Mouse (Mus musculus) MEL (cell line): ENCODE data around the gene Clk1. TPM values are rescaled to one million over a fixed set of nuclear protein-coding genes. Genes with fewer than 3 reads are reported as not detected.

Source experiments
- DNase-seq: peaks from one replicate; pipeline ENCODE4 v3.0.0; 2011; ENCODE audit warnings: low read depth, low spot score
- H3K27ac ChIP-seq: 2 replicates; pipeline ENCODE4 v1.5.1; 2012; ENCODE audit warnings: low read depth, mild to moderate bottlenecking, control low read depth, low read length, moderate library complexity; ENCODE audit not compliant: control insufficient read depth
- H3K27me3 ChIP-seq, 2 experiments: fragments of 150-350 bp in 1 of 2; sonication (generic) in 1 of 2; 2 replicates each; pipeline ENCODE4 v1.6.1; 2012; ENCODE audit warnings: low read length in 2 of 2, mild to moderate bottlenecking in 2 of 2, improper control_type of control experiment in 1 of 2, moderate library complexity in 1 of 2; ENCODE audit not compliant: insufficient read depth in 2 of 2, control insufficient read depth in 1 of 2
- H3K36me3 ChIP-seq, 2 experiments: 2 replicates each; pipeline ENCODE4 v1.6.1; 2012 to 2014; ENCODE audit warnings: low read length in 2 of 2, improper control_type of control experiment in 1 of 2, inconsistent platforms in 1 of 2, mild to moderate bottlenecking in 1 of 2; ENCODE audit not compliant: insufficient read depth in 2 of 2, control insufficient read depth in 1 of 2
- H3K4me1 ChIP-seq, 2 experiments: fragments of 150-350 bp in 1 of 2; sonication (generic) in 1 of 2; 2 replicates each; pipeline ENCODE4 v1.6.1; 2012; ENCODE audit warnings: low read length in 2 of 2, improper control_type of control experiment in 1 of 2, mild to moderate bottlenecking in 1 of 2; ENCODE audit not compliant: insufficient read depth in 2 of 2, control insufficient read depth in 1 of 2
- H3K4me3 ChIP-seq, 2 experiments: fragments of 150-350 bp in 1 of 2; sonication (generic) in 1 of 2; 2 replicates each; pipeline ENCODE4 v1.5.1; 2012; ENCODE audit warnings: low read depth in 2 of 2, low read length in 2 of 2, mild to moderate bottlenecking in 2 of 2, moderate library complexity in 2 of 2, control low read depth in 1 of 2, improper control_type of control experiment in 1 of 2; ENCODE audit not compliant: control insufficient read depth in 1 of 2, insufficient read depth in 1 of 2
- H3K79me2 ChIP-seq: 2 replicates; pipeline ENCODE4 v1.6.1; 2012; ENCODE audit warnings: mild to moderate bottlenecking, low read length, moderate library complexity; ENCODE audit not compliant: control insufficient read depth, poor library complexity, insufficient read depth
- H3K9ac ChIP-seq: 2 replicates; pipeline ENCODE4 v1.6.1; 2012; ENCODE audit warnings: low read depth, mild to moderate bottlenecking, control low read depth, low read length, moderate library complexity; ENCODE audit not compliant: control insufficient read depth, poor library complexity, severe bottlenecking
- H3K9me3 ChIP-seq: fragments of 150-350 bp; sonication (generic); replicated peaks from 2 replicates; pipeline ENCODE4 v1.6.1; 2012; ENCODE audit warnings: mild to moderate bottlenecking, low read length, improper control_type of control experiment, moderate library complexity; ENCODE audit not compliant: insufficient read depth
- BHLHE40 ChIP-seq: IDR thresholded peaks from 2 replicates; pipeline ENCODE4 v1.6.1; 2012; ENCODE audit warnings: low read depth, mild to moderate bottlenecking, inconsistent platforms, low read length, improper control_type of control experiment, borderline replicate concordance
- CHD1 ChIP-seq: IDR thresholded peaks from 2 replicates; pipeline ENCODE4 v1.6.1; 2012; ENCODE audit warnings: low read depth, mild to moderate bottlenecking, inconsistent platforms, low read length, improper control_type of control experiment
- CHD2 ChIP-seq: IDR thresholded peaks from 2 replicates; pipeline ENCODE4 v1.6.1; 2011; ENCODE audit warnings: low read length, improper control_type of control experiment
- CTCF ChIP-seq, 3 experiments: IDR thresholded peaks in 2 of 3; conservative IDR thresholded peaks in 1 of 3; 2 replicates each; pipeline ENCODE4 v1.5.1; 2011 to 2012; ENCODE audit warnings: low read length in 3 of 3, low read depth in 2 of 3, mild to moderate bottlenecking in 2 of 3, improper control_type of control experiment in 1 of 3, inconsistent platforms in 1 of 3, mixed read lengths in 1 of 3, moderate library complexity in 1 of 3; ENCODE audit not compliant: control insufficient read depth in 1 of 3, insufficient read depth in 1 of 3, poor library complexity in 1 of 3, severe bottlenecking in 1 of 3
- E2F4 ChIP-seq: IDR thresholded peaks from 2 replicates; pipeline ENCODE4 v1.6.1; 2011; ENCODE audit warnings: low read depth, low read length, improper control_type of control experiment, borderline replicate concordance
- ELF1 ChIP-seq: IDR thresholded peaks from 2 replicates; pipeline ENCODE4 v1.6.1; 2014; ENCODE audit warnings: low read depth, mild to moderate bottlenecking, inconsistent platforms, low read length, improper control_type of control experiment, moderate library complexity
- ETS1 ChIP-seq: IDR thresholded peaks from 2 replicates; pipeline ENCODE4 v1.6.1; 2012; ENCODE audit warnings: low read depth, mild to moderate bottlenecking, inconsistent platforms, low read length, improper control_type of control experiment, moderate library complexity
- GABPA ChIP-seq: IDR thresholded peaks from 2 replicates; pipeline ENCODE4 v1.6.1; 2012; ENCODE audit warnings: low read depth, mild to moderate bottlenecking, inconsistent platforms, low read length, improper control_type of control experiment, moderate library complexity
- HCFC1 ChIP-seq: IDR thresholded peaks from 2 replicates; pipeline ENCODE4 v1.6.1; 2012; ENCODE audit warnings: low read depth, mild to moderate bottlenecking, inconsistent platforms, low read length, improper control_type of control experiment, moderate library complexity
- JUND ChIP-seq: IDR thresholded peaks from 2 replicates; pipeline ENCODE4 v1.6.1; 2011; ENCODE audit warnings: low read depth, mild to moderate bottlenecking, improper control_type of control experiment, low read length
- MAFK ChIP-seq: IDR thresholded peaks from 2 replicates; pipeline ENCODE4 v1.6.1; 2011; ENCODE audit warnings: low read depth, mild to moderate bottlenecking, low read length, improper control_type of control experiment, borderline replicate concordance
- MAZ ChIP-seq: IDR thresholded peaks from 2 replicates; pipeline ENCODE4 v1.6.1; 2012; ENCODE audit warnings: low read depth, mild to moderate bottlenecking, inconsistent platforms, low read length, improper control_type of control experiment
- MEF2A ChIP-seq: IDR thresholded peaks from 2 replicates; pipeline ENCODE4 v1.6.1; 2014; ENCODE audit warnings: low read depth, mild to moderate bottlenecking, inconsistent platforms, low read length, improper control_type of control experiment; ENCODE audit not compliant: poor library complexity, insufficient replicate concordance, severe bottlenecking; ENCODE audit errors: extremely low read depth
- MXI1 ChIP-seq: IDR thresholded peaks from 2 replicates; pipeline ENCODE4 v1.6.1; 2011; ENCODE audit warnings: mild to moderate bottlenecking, low read depth, low read length, improper control_type of control experiment
- MYB ChIP-seq: IDR thresholded peaks from 2 replicates; pipeline ENCODE4 v1.6.1; 2011; ENCODE audit warnings: mild to moderate bottlenecking, low read depth, low read length, improper control_type of control experiment
- MYC ChIP-seq: IDR thresholded peaks from 2 replicates; pipeline ENCODE4 v1.6.1; 2011; ENCODE audit warnings: low read depth, mild to moderate bottlenecking, low read length, improper control_type of control experiment, moderate library complexity
- NELFE ChIP-seq: IDR thresholded peaks from 2 replicates; pipeline ENCODE4 v1.6.1; 2011; ENCODE audit warnings: low read depth, low read length, improper control_type of control experiment
- NRF1 ChIP-seq: IDR thresholded peaks from 2 replicates; pipeline ENCODE4 v1.6.1; 2014; ENCODE audit warnings: low read depth, mild to moderate bottlenecking, inconsistent platforms, low read length, improper control_type of control experiment, moderate library complexity; ENCODE audit not compliant: poor library complexity, insufficient read depth, severe bottlenecking
- POLR2A ChIP-seq, 2 experiments: IDR thresholded peaks; 2 replicates each; pipeline ENCODE4 v1.6.1; 2011 to 2012; ENCODE audit warnings: low read length in 2 of 2, mild to moderate bottlenecking in 2 of 2, control low read depth in 1 of 2, improper control_type of control experiment in 1 of 2, low read depth in 1 of 2, moderate library complexity in 1 of 2; ENCODE audit not compliant: control insufficient read depth in 1 of 2, insufficient read depth in 1 of 2, poor library complexity in 1 of 2
- POLR2AphosphoS2 ChIP-seq: IDR thresholded peaks from 2 replicates; pipeline ENCODE4 v1.6.1; 2011; ENCODE audit warnings: low read length, improper control_type of control experiment
- POLR2AphosphoS5 ChIP-seq: IDR thresholded peaks from 2 replicates; pipeline ENCODE4 v1.6.1; 2012; ENCODE audit warnings: low read depth, borderline replicate concordance, mild to moderate bottlenecking, inconsistent platforms, low read length, moderate library complexity, mixed read lengths
- RAD21 ChIP-seq: IDR thresholded peaks from 2 replicates; pipeline ENCODE4 v1.6.1; 2011; ENCODE audit warnings: mild to moderate bottlenecking, low read depth, low read length, improper control_type of control experiment
- SIN3A ChIP-seq: IDR thresholded peaks from 2 replicates; pipeline ENCODE4 v1.6.1; 2012; ENCODE audit warnings: low read length, improper control_type of control experiment, inconsistent platforms
- SMC3 ChIP-seq: IDR thresholded peaks from 2 replicates; pipeline ENCODE4 v1.6.1; 2011; ENCODE audit warnings: low read depth, low read length, improper control_type of control experiment
- TAL1 ChIP-seq: IDR thresholded peaks from 2 replicates; pipeline ENCODE4 v1.6.1; 2012; ENCODE audit warnings: mild to moderate bottlenecking, inconsistent platforms, low read length, moderate library complexity, mixed read lengths
- TBP ChIP-seq: IDR thresholded peaks from 2 replicates; pipeline ENCODE4 v1.8.0; 2011; ENCODE audit warnings: low read depth, low read length, improper control_type of control experiment
- TCF12 ChIP-seq: IDR thresholded peaks from 2 replicates; pipeline ENCODE4 v1.6.1; 2014; ENCODE audit warnings: low read depth, mild to moderate bottlenecking, inconsistent platforms, low read length, improper control_type of control experiment, moderate library complexity
- UBTF ChIP-seq: IDR thresholded peaks from 2 replicates; pipeline ENCODE4 v1.6.1; 2012; ENCODE audit warnings: low read depth, mild to moderate bottlenecking, inconsistent platforms, low read length, improper control_type of control experiment, moderate library complexity, borderline replicate concordance; ENCODE audit not compliant: insufficient read depth
- USF1 ChIP-seq: IDR thresholded peaks from 2 replicates; pipeline ENCODE4 v1.6.1; 2014; ENCODE audit warnings: low read depth, mild to moderate bottlenecking, inconsistent platforms, low read length, improper control_type of control experiment, moderate library complexity
- USF2 ChIP-seq, 2 experiments: IDR thresholded peaks; 2 replicates each; pipeline ENCODE4 v1.6.1; 2011 to 2012; ENCODE audit warnings: improper control_type of control experiment in 2 of 2, low read length in 2 of 2, borderline replicate concordance in 1 of 2, inconsistent platforms in 1 of 2, low read depth in 1 of 2, mild to moderate bottlenecking in 1 of 2; ENCODE audit not compliant: insufficient read depth in 1 of 2
- ZC3H11A ChIP-seq: IDR thresholded peaks from 2 replicates; pipeline ENCODE4 v1.6.1; 2012; ENCODE audit warnings: low read depth, mild to moderate bottlenecking, inconsistent platforms, low read length, improper control_type of control experiment
- ZKSCAN1 ChIP-seq: IDR thresholded peaks from 2 replicates; pipeline ENCODE4 v1.6.1; 2012; ENCODE audit warnings: low read depth, mild to moderate bottlenecking, inconsistent platforms, low read length, improper control_type of control experiment, moderate library complexity
- ZMIZ1 ChIP-seq: IDR thresholded peaks from 2 replicates; pipeline ENCODE4 v1.6.1; 2012; ENCODE audit warnings: low read depth, mild to moderate bottlenecking, inconsistent platforms, low read length, improper control_type of control experiment, moderate library complexity
- ZNF384 ChIP-seq: IDR thresholded peaks from 2 replicates; pipeline ENCODE4 v1.6.1; 2012; ENCODE audit warnings: low read depth, mild to moderate bottlenecking, inconsistent platforms, low read length, improper control_type of control experiment
- polyA plus RNA-seq, 2 experiments: library from polyadenylated mRNA; stranded (reverse) in 1 of 2; unstranded in 1 of 2; fragments of >175 nt in 1 of 2; fragments of >200 nt in 1 of 2; gene quantifications; 2 replicates each; pipeline versions ENCODE4 v1.2.1 to v1.2.4; 2012; ENCODE audit warnings: low replicate concordance in 2 of 2, low read depth in 1 of 2; ENCODE audit not compliant: insufficient read length in 2 of 2, insufficient read depth in 1 of 2, missing spikeins in 1 of 2
- total RNA-seq: library from RNA; depleted of rRNA; stranded (reverse); fragments of 300-350 nt; gene quantifications from 2 replicates; pipeline ENCODE4 v1.2.3, GENCODE M21; 2012; rRNA removed

Clk1 gene
- total RNA-seq (32.5 and 35.8 TPM in 2 replicates), polyA plus RNA-seq (1,000 to 10,000 TPM in 1 of 2 experiments, 10 to 100 TPM in 1; 41.1 to 1,029 TPM)

GRCm38 (mm10) chr1:58423371-58424248, at the start of gene Clk1:
TSS of gene Clk1 (minus strand) at chr1:58424066.
- peak; percentile 95 for DNase-seq
- H3K9ac ChIP-seq: peak within 1 kb of the TSS; percentile 96
- peaks cover 0 to 5% of the 10 kb centered on the region in 2 experiments; a peak in 1 of 4 replicates for H3K4me1 ChIP-seq
- peak within 1 kb of the TSS; percentile 93 for H3K27ac ChIP-seq
- H3K27me3 ChIP-seq: no peaks in the 10 kb centered on the region
- H3K36me3 ChIP-seq: peaks cover 19 to 22% of the 10 kb centered on the region in 2 experiments
- H3K79me2 ChIP-seq: peaks cover 32% of the 10 kb centered on the region
- peak within 1 kb of the TSS; percentile 90 to 95 for H3K4me3 ChIP-seq
- no peaks in the 10 kb centered on the region for H3K9me3 ChIP-seq
- TF ChIP-seq USF2 (IDR thresholded peaks at IDR 0.05; ENCODE audit: borderline replicate concordance in 1 of 2, insufficient read depth in 1 of 2, low read depth in 1 of 2, low read length in 2 of 2) (no peak), POLR2A (IDR thresholded peaks at IDR 0.05; ENCODE audit: control insufficient read depth in 1 of 2, insufficient read depth in 1 of 2, low read depth in 1 of 2, low read length in 2 of 2, poor library complexity in 1 of 2) (peak; percentile 83 to 97), MAFK (no peak), ZNF384 (no peak), E2F4 (0 out of 2 replicates have a peak, but pooled peaks have one; percentile 40), JUND (no peak), SIN3A (peak; percentile 49), TAL1 (no peak), ZKSCAN1 (no peak), TCF12 (peak; percentile 74), CHD2 (no peak), NRF1 (peak; percentile 92), ETS1 (peak; percentile 54; the same call in 1 of the 2 replicates), ZC3H11A (0 out of 2 replicates have a peak, but pooled peaks have one; percentile 13), SMC3 (no peak), POLR2AphosphoS2 (peak; percentile 97), UBTF (no peak), MYC (no peak), RAD21 (no peak), HCFC1 (peak; percentile 67), MYB (no peak), NELFE (peak; percentile 94), MXI1 (peak; percentile 33; the same call in 1 of the 2 replicates), POLR2AphosphoS5 (peak; percentile 92; the same call in 1 of the 2 replicates), CHD1 (no peak), GABPA (no peak), ZMIZ1 (peak; percentile 97), ELF1 (no peak; the same call in 1 of the 2 replicates), MEF2A (no peak), CTCF (IDR thresholded peaks at IDR 0.05 in 2 of 3, conservative IDR thresholded peaks at IDR 0.05 in 1 of 3; ENCODE audit: control insufficient read depth in 1 of 3, insufficient read depth in 1 of 3, low read depth in 2 of 3, low read length in 3 of 3, poor library complexity in 1 of 3, severe bottlenecking in 1 of 3) (no peak), USF1 (no peak), MAZ (0 out of 2 replicates have a peak, but pooled peaks have one; percentile 15), BHLHE40 (no peak), TBP (peak; percentile 95)
